Mouse (Mus musculus) stomach, embryonic 14.5 days (tissue): ENCODE data around the gene Majin. TPM values are rescaled to one million over a fixed set of nuclear protein-coding genes. Genes with fewer than 3 reads are reported as not detected.

Experiments used
- ATAC-seq: fragments of 200-750 bp; cut with Nextera tagmentation; 2 replicates; pipeline ENCODE4 v1.8.0; 2017; ENCODE audit warnings: low read depth, moderate TSS enrichment; ENCODE audit not compliant: insufficient number of reproducible peaks, insufficient read depth, low FRiP score
- H3K27ac ChIP-seq: fragments of 300-500 bp; sonication (generic); 2 replicates; pipeline ENCODE4 v1.5.1; 2014; ENCODE audit warnings: mild to moderate bottlenecking, low read length, moderate library complexity, mixed read lengths
- H3K27me3 ChIP-seq: fragments of 300-500 bp; sonication (generic); 2 replicates; pipeline ENCODE4 v1.6.1; 2014; ENCODE audit warnings: low read length, control low read depth, mixed read lengths; ENCODE audit not compliant: control insufficient read depth, insufficient read depth
- H3K36me3 ChIP-seq: fragments of 300-500 bp; sonication (generic); 2 replicates; pipeline ENCODE4 v1.6.1; 2014; ENCODE audit warnings: mild to moderate bottlenecking, control low read depth, low read length, moderate library complexity, mixed read lengths; ENCODE audit not compliant: control insufficient read depth, insufficient read depth
- H3K4me1 ChIP-seq: fragments of 300-500 bp; sonication (generic); 2 replicates; pipeline ENCODE4 v1.6.1; 2014; ENCODE audit warnings: low read length, control low read depth, mixed read lengths; ENCODE audit not compliant: control insufficient read depth, insufficient read depth
- H3K4me2 ChIP-seq: fragments of 300-500 bp; sonication (generic); replicated peaks from 2 replicates; pipeline ENCODE4 v1.6.1; 2014; ENCODE audit warnings: low read depth, low read length, control low read depth
- H3K4me3 ChIP-seq: fragments of 300-500 bp; sonication (generic); 2 replicates; pipeline ENCODE4 v1.5.1; 2014; ENCODE audit warnings: low read depth, low read length, control low read depth
- H3K9ac ChIP-seq: fragments of 300-500 bp; sonication (generic); replicated peaks from 2 replicates; pipeline ENCODE4 v1.6.1; 2014; ENCODE audit warnings: low read depth, mild to moderate bottlenecking, control low read depth, low read length, moderate library complexity, mixed read lengths
- H3K9me3 ChIP-seq: fragments of 300-500 bp; sonication (generic); 2 replicates; pipeline ENCODE4 v1.6.1; 2016; ENCODE audit warnings: low read depth, low read length, control low read depth; ENCODE audit not compliant: control insufficient read depth
- WGBS: fragments of 180-500 bp; shearing (Covaris S2); extraction: QIAGEN DNeasy Blood & Tissue Kit; methylation state at CpG from one replicate; pipeline ENCODE4 v1.1.7; 2014; 5-methylcytosine and 5-hydroxymethylcytosine counted together
- polyA plus RNA-seq: library from polyadenylated mRNA; unstranded; fragments of >200 nt; fragmentation: Nextera tagmentation; extraction: Ambion mirVana; gene quantifications from 2 replicates; pipeline ENCODE4 v1.2.1, GENCODE M21; 2014

The Majin gene
- polyA plus RNA-seq: not detected in 2 replicates

DNA sequence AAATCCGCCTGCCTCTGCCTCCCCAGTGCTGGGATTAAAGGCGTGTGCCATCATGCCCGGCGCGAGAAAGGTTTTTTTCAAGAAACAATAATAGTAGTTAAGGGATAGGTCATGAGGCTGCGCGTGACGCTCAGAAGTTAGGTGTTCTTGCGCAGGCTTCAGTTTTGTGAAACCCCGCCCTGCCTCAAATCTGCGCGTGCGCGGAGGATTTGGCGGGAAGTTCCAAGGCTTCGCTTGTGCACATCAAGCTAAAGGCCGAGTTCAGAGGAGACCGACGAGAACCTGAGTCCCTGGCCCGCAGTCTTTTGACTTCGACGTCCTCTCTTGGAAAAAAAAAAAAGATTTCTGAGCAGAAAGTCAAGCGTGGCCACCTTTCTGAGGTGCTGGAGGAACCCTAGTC, at the start of gene Majin:
TSS of gene Majin (plus strand) at position 258 of the 400 bp plus-strand sequence.
- Histone ChIP-seq H3K4me3 (no peak within 1 kb of the TSS), H3K27ac (no peak within 1 kb of the TSS), H3K4me2 (no peak within 1 kb of the TSS), H3K9me3 (no peaks in the 10 kb centered on the region), H3K27me3 (no peaks in the 10 kb centered on the region), H3K4me1 (no peaks in the 10 kb centered on the region), H3K9ac (no peak within 1 kb of the TSS), H3K36me3 (no peaks in the 10 kb centered on the region)
- WGBS: 84% methylated on average over 23 of the region's 23 CpGs
- no peak for ATAC-seq

DNA sequence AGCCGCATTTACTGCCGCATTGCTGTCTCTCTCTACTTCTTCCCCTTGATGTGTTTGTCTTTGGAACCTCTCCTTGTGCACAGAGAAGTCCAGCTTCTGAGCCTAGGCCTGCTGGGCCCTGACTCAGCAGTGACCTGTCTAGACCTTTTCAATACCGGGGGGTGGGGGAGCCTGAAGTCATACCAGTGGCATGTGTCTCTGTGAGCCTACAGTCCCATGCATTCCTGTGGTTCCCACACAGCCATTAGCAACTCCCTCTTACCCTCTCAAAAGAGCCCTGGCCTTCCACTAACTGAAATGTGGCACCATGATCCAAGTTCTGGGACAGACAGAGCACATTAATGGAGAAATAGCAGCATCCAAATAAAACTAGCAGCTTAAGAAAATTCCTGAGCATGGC, 47.8 kb upstream of the Majin start:
- Histone ChIP-seq H3K4me1 (no peaks in the 10 kb centered on the region; the same call in 1 of the 2 replicates), H3K27me3 (no peaks in the 10 kb centered on the region), H3K36me3 (peaks cover 18% of the 10 kb centered on the region; the same call in 1 of the 2 replicates), H3K4me2 (no peak overlapping the region), H3K9ac (no peak overlapping the region), H3K4me3 (no peak overlapping the region), H3K9me3 (no peaks in the 10 kb centered on the region), H3K27ac (no peak overlapping the region)
- 77% methylated on average over 3 of the region's 3 CpGs for WGBS
- no peak for ATAC-seq

DNA sequence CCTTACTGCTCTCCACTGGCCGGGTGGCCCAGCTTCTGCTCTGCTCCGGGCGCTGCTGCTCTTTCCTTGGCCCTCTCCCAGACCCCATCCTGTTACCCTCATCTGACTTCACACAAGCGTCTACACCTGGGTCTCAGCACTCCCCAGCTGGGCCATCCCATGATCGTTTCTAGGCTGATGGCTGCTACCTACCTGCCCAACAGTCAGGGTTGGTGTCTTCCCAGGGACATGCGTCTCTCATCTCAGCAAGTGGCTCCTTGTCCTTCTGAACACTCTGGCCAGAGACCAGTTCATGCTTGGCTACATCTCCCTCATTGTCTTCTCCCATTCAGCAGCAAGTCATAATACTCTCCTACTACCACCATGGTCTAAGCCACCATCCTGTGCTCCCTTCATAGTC, 44.5 kb upstream of the Majin start:
- ATAC-seq: no peak
- H3K4me3 ChIP-seq: no peak overlapping the region
- no peak overlapping the region for H3K9ac ChIP-seq
- no peaks in the 10 kb centered on the region; the same call in 1 of the 2 replicates for H3K4me1 ChIP-seq
- 96% methylated on average over 6 of the region's 6 CpGs for WGBS
- H3K27ac ChIP-seq: no peak overlapping the region
- H3K36me3 ChIP-seq: peaks cover 14% of the 10 kb centered on the region; the same call in 1 of the 2 replicates
- H3K4me2 ChIP-seq: peak overlapping the region; percentile 72
- no peaks in the 10 kb centered on the region for H3K27me3 ChIP-seq
- H3K9me3 ChIP-seq: no peaks in the 10 kb centered on the region

DNA sequence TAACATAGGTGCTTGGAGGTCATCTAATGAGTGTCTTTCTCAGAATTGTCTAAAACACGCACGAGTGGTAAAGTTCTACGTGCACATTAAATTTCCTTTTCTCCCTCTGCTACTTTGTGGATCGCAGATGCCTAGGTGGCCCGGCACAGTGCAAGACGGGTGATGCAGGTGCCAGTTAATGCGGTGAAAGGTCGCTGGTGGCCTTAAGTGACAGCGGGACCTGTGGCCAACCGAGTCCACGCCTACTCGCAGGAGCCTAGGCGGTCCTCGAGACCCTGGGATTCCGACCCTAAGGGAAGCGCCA, 43.9 kb upstream of the Majin start:
- H3K9ac ChIP-seq: peak overlapping the region; percentile 78
- 5% methylated on average over 16 of the region's 16 CpGs for WGBS

DNA sequence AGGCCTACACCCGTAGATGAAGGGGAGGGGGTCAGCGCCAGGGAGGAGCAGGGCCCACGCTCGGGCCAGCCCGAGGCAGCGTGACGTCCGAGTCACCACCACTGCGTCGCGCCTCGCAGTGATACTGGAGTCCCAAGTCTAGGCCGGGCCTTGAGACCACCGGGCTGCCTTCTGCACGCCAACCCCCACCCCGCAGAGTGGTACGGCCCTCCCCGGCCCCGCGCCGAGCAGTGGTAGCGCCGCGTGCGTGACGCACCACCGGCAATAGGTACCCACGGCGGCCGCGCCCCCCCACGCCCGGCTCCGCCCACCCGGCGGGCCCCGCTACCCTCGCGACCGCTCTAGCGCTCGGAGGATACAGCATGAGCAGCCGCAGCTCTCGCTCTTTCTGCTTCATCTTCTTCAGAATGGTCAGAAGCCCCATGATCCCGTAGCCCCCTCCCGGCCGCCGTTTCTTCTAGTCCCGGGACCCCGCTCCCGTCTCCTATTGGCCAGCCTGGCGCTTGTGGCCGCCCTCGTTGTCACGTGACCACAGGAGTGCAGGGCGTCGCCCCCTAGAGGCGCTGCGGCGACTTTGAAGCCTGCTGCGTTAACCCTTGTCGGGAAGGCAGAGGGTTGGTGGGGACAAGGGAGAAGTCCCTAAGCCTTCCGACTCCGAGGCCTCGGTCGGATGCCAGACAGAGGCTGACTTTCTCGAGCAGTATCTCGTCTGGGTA, 43.4 kb upstream of the Majin start, which contains the start of gene Batf2:
TSS of gene Batf2 (plus strand) at position 306 of the 716 bp plus-strand sequence.
- Histone ChIP-seq H3K36me3 (peaks cover 9% of the 10 kb centered on the region; the same call in 1 of the 2 replicates), H3K9me3 (no peaks in the 10 kb centered on the region), H3K27ac (peak within 1 kb of the TSS; percentile 96), H3K4me2 (peak within 1 kb of the TSS; percentile 72), H3K27me3 (no peaks in the 10 kb centered on the region), H3K9ac (peak within 1 kb of the TSS; percentile 78), H3K4me1 (no peaks in the 10 kb centered on the region; the same call in 1 of the 2 replicates), H3K4me3 (peak within 1 kb of the TSS; percentile 66)
- peak; percentile 93 for ATAC-seq
- under 1% methylated on average over 67 of the region's 68 CpGs for WGBS

More for the DNA sequence above, 43.9 kb upstream of the Majin start:
- no peaks in the 10 kb centered on the region; the same call in 1 of the 2 replicates for H3K4me1 ChIP-seq
- H3K4me2 ChIP-seq: peak overlapping the region; percentile 72
- H3K9me3 ChIP-seq: no peaks in the 10 kb centered on the region
- H3K27me3 ChIP-seq: no peaks in the 10 kb centered on the region
- H3K4me3 ChIP-seq: peak overlapping the region; percentile 66
- H3K27ac ChIP-seq: peak overlapping the region; percentile 96
- H3K36me3 ChIP-seq: peaks cover 9% of the 10 kb centered on the region; the same call in 1 of the 2 replicates
- no peak for ATAC-seq

DNA sequence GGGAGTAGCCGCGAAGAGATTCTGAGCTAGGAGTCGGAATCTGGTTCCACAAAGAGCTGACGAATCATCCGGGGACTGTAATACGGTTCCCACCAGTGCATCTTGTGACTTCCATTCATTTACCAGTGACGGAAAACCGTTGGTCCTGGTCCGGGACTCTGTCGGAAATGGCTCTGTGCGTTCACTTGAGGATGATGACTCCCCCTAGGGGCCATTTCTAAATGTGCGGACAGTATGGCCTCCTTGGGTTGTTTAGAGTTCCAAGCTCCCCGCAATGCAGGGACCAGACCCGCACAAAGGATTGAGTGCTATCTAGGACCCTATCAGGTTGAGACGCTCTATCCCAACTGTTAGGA, 42.8 kb upstream of the Majin start, which contains the start of gene Arl2:
TSS of gene Arl2 (minus strand) at position 155 of the 356 bp plus-strand sequence.
- Histone ChIP-seq H3K4me2 (peak within 1 kb of the TSS; percentile 72), H3K27ac (peak within 1 kb of the TSS; percentile 96), H3K9me3 (no peaks in the 10 kb centered on the region), H3K27me3 (no peaks in the 10 kb centered on the region), H3K4me1 (no peaks in the 10 kb centered on the region; the same call in 1 of the 2 replicates), H3K9ac (peak within 1 kb of the TSS; percentile 78), H3K36me3 (peaks cover 5% of the 10 kb centered on the region; the same call in 1 of the 2 replicates), H3K4me3 (peak within 1 kb of the TSS; percentile 66)
- peak; percentile 76 for ATAC-seq
- under 1% methylated on average over 15 of the region's 15 CpGs for WGBS

DNA sequence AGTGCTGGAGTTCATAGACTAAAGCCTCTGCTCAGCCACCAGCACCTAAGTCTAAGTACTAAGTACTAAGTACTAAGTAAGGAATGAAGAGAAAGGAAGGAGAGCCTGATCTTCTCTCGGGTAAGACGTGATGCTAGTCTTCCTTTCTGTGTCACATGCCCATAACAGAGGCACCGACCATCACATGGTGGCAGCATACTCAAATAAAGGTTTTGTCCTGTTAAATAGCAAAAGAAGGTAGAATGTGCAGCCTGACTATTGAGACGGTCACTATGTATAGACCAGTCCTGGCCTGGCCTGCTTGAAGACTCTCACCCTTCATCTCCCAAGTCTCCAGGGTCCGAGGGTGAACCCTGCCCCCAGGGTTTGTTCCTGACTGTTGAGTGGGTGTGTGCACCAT, 39.3 kb upstream of the Majin start:
- WGBS: 72% methylated on average over 5 of the region's 5 CpGs
- Histone ChIP-seq H3K9me3 (no peaks in the 10 kb centered on the region), H3K4me2 (no peak overlapping the region), H3K4me3 (no peak overlapping the region), H3K27me3 (no peaks in the 10 kb centered on the region), H3K4me1 (no peaks in the 10 kb centered on the region; the same call in 1 of the 2 replicates), H3K9ac (no peak overlapping the region), H3K36me3 (no peaks in the 10 kb centered on the region), H3K27ac (no peak overlapping the region)
- ATAC-seq: no peak

DNA sequence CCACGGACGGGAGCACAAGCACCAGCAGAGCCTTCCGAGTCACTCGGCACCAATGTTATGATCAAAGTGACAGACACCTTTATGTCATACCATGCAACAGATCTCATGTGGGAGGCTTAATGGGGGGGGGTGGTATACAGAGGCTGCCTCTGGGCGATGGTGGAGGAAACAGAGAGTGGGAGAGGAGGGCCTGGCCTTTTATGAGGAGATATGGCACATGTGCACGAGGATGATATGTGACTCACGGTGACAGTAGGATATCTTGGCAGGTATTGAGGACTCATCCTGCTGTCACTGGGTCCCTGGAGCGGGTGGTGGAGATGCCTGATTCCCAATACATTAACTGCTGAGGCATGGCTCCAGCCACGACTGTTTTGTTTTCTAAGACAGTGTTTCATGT, 29.0 kb upstream of the Majin start:
- Histone ChIP-seq H3K27me3 (no peaks in the 10 kb centered on the region), H3K27ac (no peak overlapping the region), H3K4me3 (no peak overlapping the region), H3K4me1 (no peaks in the 10 kb centered on the region), H3K9ac (no peak overlapping the region), H3K36me3 (no peaks in the 10 kb centered on the region), H3K4me2 (no peak overlapping the region), H3K9me3 (no peaks in the 10 kb centered on the region)
- ATAC-seq: no peak
- WGBS: 84% methylated on average over 9 of the region's 9 CpGs
